Mouse (Mus musculus): Measurements from ENCODE around the gene Ovch2. TPM values are rescaled to one million over a fixed set of nuclear protein-coding genes. Genes with fewer than 3 reads are reported as not detected.

Ovch2 gene
- polyA plus RNA-seq, 1 experiment from 2014 or later: not detected

- no peak overlapping the region for H3K9ac ChIP-seq (ENCODE audit: low read depth, low read length)
- H3K4me2 ChIP-seq (ENCODE audit: low read length): no peak overlapping the region
- no peaks in the 10 kb centered on the region for H3K27me3 ChIP-seq (ENCODE audit: control insufficient read depth, insufficient read depth, low read depth, low read length)
- H3K4me3 ChIP-seq (ENCODE audit: low read depth, low read length): no peak overlapping the region
- ATAC-seq: peak; percentile 79
- WGBS: 66% methylated on average over 3 of the region's 3 CpGs
- H3K27ac ChIP-seq (ENCODE audit: low read length): no peak overlapping the region
- H3K4me1 ChIP-seq (ENCODE audit: control insufficient read depth, insufficient read depth, low read length): no peaks in the 10 kb centered on the region
- no peaks in the 10 kb centered on the region for H3K36me3 ChIP-seq (ENCODE audit: control insufficient read depth, insufficient read depth, low read length)
- no peaks in the 10 kb centered on the region for H3K9me3 ChIP-seq (replicated peaks; ENCODE audit: control insufficient read depth, low read length, poor library complexity, severe bottlenecking)
These were observed 12.9 kb downstream of the Ovch2 start for GRCm38 (mm10) chr7:107787977-107788620.

GRCm38 (mm10) chr7:107779611-107780010 lies 21.4 kb downstream of the Ovch2 start:
- 0 out of 2 replicates have a peak, but pooled peaks have one; percentile 39 for ATAC-seq
- 43% methylated on average over 4 of the region's 4 CpGs for WGBS

GRCm38 (mm10) chr7:107778216-107778615 lies 22.8 kb downstream of the Ovch2 start:
- Histone ChIP-seq H3K9ac (ENCODE audit: low read depth, low read length) (no peak overlapping the region), H3K27me3 (ENCODE audit: control insufficient read depth, insufficient read depth, low read depth, low read length) (no peaks in the 10 kb centered on the region), H3K9me3 (replicated peaks; ENCODE audit: control insufficient read depth, low read length, poor library complexity, severe bottlenecking) (no peaks in the 10 kb centered on the region), H3K36me3 (ENCODE audit: control insufficient read depth, insufficient read depth, low read length) (no peaks in the 10 kb centered on the region), H3K4me3 (ENCODE audit: low read depth, low read length) (no peak overlapping the region), H3K27ac (ENCODE audit: low read length) (no peak overlapping the region), H3K4me2 (ENCODE audit: low read length) (no peak overlapping the region), H3K4me1 (ENCODE audit: control insufficient read depth, insufficient read depth, low read length) (no peaks in the 10 kb centered on the region)
- WGBS: 84% methylated on average over 1 of the region's 1 CpGs
- no peak for ATAC-seq

More at GRCm38 (mm10) chr7:107779611-107780010, 21.4 kb downstream of the Ovch2 start:
- no peak overlapping the region for H3K4me3 ChIP-seq (ENCODE audit: low read depth, low read length)
- H3K4me1 ChIP-seq (ENCODE audit: control insufficient read depth, insufficient read depth, low read length): no peaks in the 10 kb centered on the region
- no peaks in the 10 kb centered on the region for H3K9me3 ChIP-seq (replicated peaks; ENCODE audit: control insufficient read depth, low read length, poor library complexity, severe bottlenecking)
- H3K27ac ChIP-seq (ENCODE audit: low read length): no peak overlapping the region
- H3K36me3 ChIP-seq (ENCODE audit: control insufficient read depth, insufficient read depth, low read length): no peaks in the 10 kb centered on the region
- H3K27me3 ChIP-seq (ENCODE audit: control insufficient read depth, insufficient read depth, low read depth, low read length): no peaks in the 10 kb centered on the region
- no peak overlapping the region for H3K4me2 ChIP-seq (ENCODE audit: low read length)
- H3K9ac ChIP-seq (ENCODE audit: low read depth, low read length): no peak overlapping the region

DNA sequence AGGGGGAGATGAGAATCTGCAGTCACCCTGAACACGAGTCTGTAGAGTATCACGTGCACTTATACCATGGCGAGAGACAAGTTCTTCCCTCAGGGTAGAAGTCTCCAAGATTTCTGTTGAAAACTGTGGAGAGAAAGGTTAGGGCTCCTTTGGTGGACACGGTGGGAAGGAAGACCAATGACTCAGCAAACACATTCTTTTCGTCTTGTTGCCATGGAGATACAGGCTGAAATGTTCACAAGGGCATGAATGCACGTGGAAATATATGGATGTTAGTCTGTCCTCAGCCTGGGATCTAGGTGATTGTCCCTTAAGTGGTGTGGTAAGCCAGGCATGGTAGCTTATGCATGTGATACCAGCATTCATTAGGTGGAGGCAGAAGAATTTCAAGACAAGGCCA lies 30.2 kb downstream of the Ovch2 start:
- no peaks in the 10 kb centered on the region for H3K27me3 ChIP-seq (ENCODE audit: control insufficient read depth, insufficient read depth, low read depth, low read length)
- no peaks in the 10 kb centered on the region for H3K36me3 ChIP-seq (ENCODE audit: control insufficient read depth, insufficient read depth, low read length)
- no peaks in the 10 kb centered on the region for H3K9me3 ChIP-seq (replicated peaks; ENCODE audit: control insufficient read depth, low read length, poor library complexity, severe bottlenecking)
- no peak overlapping the region for H3K27ac ChIP-seq (ENCODE audit: low read length)
- no peak overlapping the region for H3K9ac ChIP-seq (ENCODE audit: low read depth, low read length)
- no peaks in the 10 kb centered on the region for H3K4me1 ChIP-seq (ENCODE audit: control insufficient read depth, insufficient read depth, low read length)
- H3K4me3 ChIP-seq (ENCODE audit: low read depth, low read length): no peak overlapping the region
- WGBS: 54% methylated on average over 6 of the region's 6 CpGs
- H3K4me2 ChIP-seq (ENCODE audit: low read length): no peak overlapping the region
- ATAC-seq: no peak

DNA sequence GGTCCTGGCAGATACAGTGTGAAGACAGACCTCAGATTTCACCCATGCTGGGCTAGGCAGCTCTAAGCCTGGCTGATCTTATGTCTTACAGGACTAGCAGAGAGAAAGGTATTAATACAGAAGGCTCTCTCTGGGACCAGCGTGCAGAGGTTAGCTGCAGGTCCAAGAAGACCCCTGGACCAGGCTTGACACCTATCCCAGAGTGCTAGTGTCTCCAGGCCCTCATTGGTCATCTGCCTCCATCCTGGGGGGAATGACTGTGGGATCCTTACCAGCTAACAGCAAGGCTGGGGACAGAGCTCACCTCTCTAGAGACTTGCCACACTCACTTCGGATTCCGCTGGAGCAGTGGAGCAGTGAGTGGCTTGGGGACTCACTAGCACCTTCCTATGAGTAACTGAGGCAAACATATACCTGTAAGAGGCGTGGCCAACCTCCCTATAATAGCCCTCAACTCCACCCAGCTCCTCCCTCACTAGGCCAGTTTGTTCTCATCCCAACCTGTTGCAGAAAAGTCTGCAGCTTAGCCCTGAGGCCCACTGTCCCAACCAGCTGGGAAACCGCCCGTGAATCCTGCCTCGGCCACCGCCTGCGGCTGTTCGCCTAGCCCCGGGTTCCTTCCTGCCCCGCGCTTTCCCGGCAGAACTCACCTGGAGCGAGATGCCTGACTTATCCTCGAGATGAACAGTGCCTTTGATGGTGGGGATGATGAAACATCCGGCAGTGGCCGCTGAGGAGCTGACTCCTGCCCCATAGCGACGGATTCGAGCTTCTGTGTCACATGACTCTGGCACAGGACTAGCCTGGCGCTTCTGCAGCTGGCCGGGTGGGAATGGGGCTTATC lies 43.5 kb downstream of the Ovch2 start, which contains the start of gene Cyb5r2:
Cyb5r2 (minus strand) TSS at position 725 of the 844 bp plus-strand sequence.
- peak within 1 kb of the TSS; percentile 35 for H3K4me3 ChIP-seq (ENCODE audit: low read depth, low read length)
- 14% methylated on average over 23 of the region's 23 CpGs for WGBS
- peaks cover 5% of the 10 kb centered on the region; the same call in 1 of the 2 replicates for H3K4me1 ChIP-seq (ENCODE audit: control insufficient read depth, insufficient read depth, low read length)
- H3K27ac ChIP-seq (ENCODE audit: low read length): no peak within 1 kb of the TSS
- no peaks in the 10 kb centered on the region for H3K9me3 ChIP-seq (replicated peaks; ENCODE audit: control insufficient read depth, low read length, poor library complexity, severe bottlenecking)
- no peaks in the 10 kb centered on the region for H3K27me3 ChIP-seq (ENCODE audit: control insufficient read depth, insufficient read depth, low read depth, low read length)
- H3K9ac ChIP-seq (ENCODE audit: low read depth, low read length): peak within 1 kb of the TSS; percentile 63
- peak within 1 kb of the TSS; percentile 82 for H3K4me2 ChIP-seq (ENCODE audit: low read length)
- ATAC-seq: peak; percentile 87
- no peaks in the 10 kb centered on the region for H3K36me3 ChIP-seq (ENCODE audit: control insufficient read depth, insufficient read depth, low read length)

DNA sequence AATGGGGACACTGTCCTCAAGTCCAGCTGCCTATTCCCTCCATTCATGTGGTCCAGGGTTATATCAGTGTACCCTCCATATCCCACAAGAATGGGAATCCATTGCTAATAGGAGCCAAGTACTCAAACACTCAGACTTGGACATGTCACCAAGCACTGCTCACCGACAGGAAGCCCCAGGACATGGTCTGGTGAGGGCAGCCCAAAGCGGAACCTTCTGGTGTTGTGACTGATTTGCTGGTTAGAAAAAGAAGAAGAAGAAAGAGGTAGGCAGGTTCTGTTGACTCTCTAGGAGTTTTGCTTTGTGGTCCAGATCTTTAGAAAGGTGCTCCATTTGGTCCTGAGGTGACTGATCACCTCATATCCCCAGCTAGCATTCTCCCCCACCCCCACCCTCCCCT lies 44.3 kb downstream of the Ovch2 start:
- ATAC-seq: no peak
- no peak overlapping the region for H3K9ac ChIP-seq (ENCODE audit: low read depth, low read length)
- H3K4me3 ChIP-seq (ENCODE audit: low read depth, low read length): no peak overlapping the region
- peaks cover 5% of the 10 kb centered on the region; the same call in 1 of the 2 replicates for H3K4me1 ChIP-seq (ENCODE audit: control insufficient read depth, insufficient read depth, low read length)
- no peak overlapping the region for H3K27ac ChIP-seq (ENCODE audit: low read length)
- H3K27me3 ChIP-seq (ENCODE audit: control insufficient read depth, insufficient read depth, low read depth, low read length): no peaks in the 10 kb centered on the region
- H3K36me3 ChIP-seq (ENCODE audit: control insufficient read depth, insufficient read depth, low read length): no peaks in the 10 kb centered on the region
- 92% methylated on average over 2 of the region's 2 CpGs for WGBS
- no peak overlapping the region for H3K4me2 ChIP-seq (ENCODE audit: low read length)
- H3K9me3 ChIP-seq (replicated peaks; ENCODE audit: control insufficient read depth, low read length, poor library complexity, severe bottlenecking): no peaks in the 10 kb centered on the region

GRCm38 (mm10) chr7:107755905-107756304 lies 45.1 kb downstream of the Ovch2 start:
- H3K36me3 ChIP-seq (ENCODE audit: control insufficient read depth, insufficient read depth, low read length): no peaks in the 10 kb centered on the region
- 69% methylated on average over 3 of the region's 3 CpGs for WGBS
- no peak overlapping the region for H3K4me3 ChIP-seq (ENCODE audit: low read depth, low read length)
- no peak for ATAC-seq
- H3K9ac ChIP-seq (ENCODE audit: low read depth, low read length): no peak overlapping the region
- H3K9me3 ChIP-seq (replicated peaks; ENCODE audit: control insufficient read depth, low read length, poor library complexity, severe bottlenecking): no peaks in the 10 kb centered on the region
- H3K27me3 ChIP-seq (ENCODE audit: control insufficient read depth, insufficient read depth, low read depth, low read length): no peaks in the 10 kb centered on the region
- H3K4me1 ChIP-seq (ENCODE audit: control insufficient read depth, insufficient read depth, low read length): peaks cover 5% of the 10 kb centered on the region; the same call in 1 of the 2 replicates
- no peak overlapping the region for H3K27ac ChIP-seq (ENCODE audit: low read length)
- no peak overlapping the region for H3K4me2 ChIP-seq (ENCODE audit: low read length)

GRCm38 (mm10) chr7:107752031-107752520 lies 48.9 kb downstream of the Ovch2 start:
- H3K27me3 ChIP-seq (ENCODE audit: control insufficient read depth, insufficient read depth, low read depth, low read length): no peaks in the 10 kb centered on the region
- H3K4me3 ChIP-seq (ENCODE audit: low read depth, low read length): no peak overlapping the region
- H3K27ac ChIP-seq (ENCODE audit: low read length): no peak overlapping the region
- H3K9ac ChIP-seq (ENCODE audit: low read depth, low read length): no peak overlapping the region
- H3K9me3 ChIP-seq (replicated peaks; ENCODE audit: control insufficient read depth, low read length, poor library complexity, severe bottlenecking): no peaks in the 10 kb centered on the region
- ATAC-seq: no peak
- no peaks in the 10 kb centered on the region for H3K4me1 ChIP-seq (ENCODE audit: control insufficient read depth, insufficient read depth, low read length)
- 69% methylated on average over 10 of the region's 10 CpGs for WGBS
- no peaks in the 10 kb centered on the region for H3K36me3 ChIP-seq (ENCODE audit: control insufficient read depth, insufficient read depth, low read length)
- no peak overlapping the region for H3K4me2 ChIP-seq (ENCODE audit: low read length)

GRCm38 (mm10) chr7:107749721-107750120 lies 51.3 kb downstream of the Ovch2 start:
- 90% methylated on average over 4 of the region's 4 CpGs for WGBS
- no peaks in the 10 kb centered on the region for H3K4me1 ChIP-seq (ENCODE audit: control insufficient read depth, insufficient read depth, low read length)
- no peaks in the 10 kb centered on the region for H3K9me3 ChIP-seq (replicated peaks; ENCODE audit: control insufficient read depth, low read length, poor library complexity, severe bottlenecking)
- H3K27me3 ChIP-seq (ENCODE audit: control insufficient read depth, insufficient read depth, low read depth, low read length): no peaks in the 10 kb centered on the region
- no peak overlapping the region for H3K9ac ChIP-seq (ENCODE audit: low read depth, low read length)
- H3K36me3 ChIP-seq (ENCODE audit: control insufficient read depth, insufficient read depth, low read length): no peaks in the 10 kb centered on the region
- H3K4me3 ChIP-seq (ENCODE audit: low read depth, low read length): no peak overlapping the region
- no peak overlapping the region for H3K4me2 ChIP-seq (ENCODE audit: low read length)
- H3K27ac ChIP-seq (ENCODE audit: low read length): no peak overlapping the region
- ATAC-seq: no peak
